In genomic region chr10:122225679-122226078, GRCm38 (mm10) we compare ENCODE assay signal across 17 mouse cellular contexts.
A peak's percentile ranks its signal among the peaks of the same experiment; 100 is the strongest.
DNase-seq lines count a peak whose midpoint lies in the region.
"Had no signal": no experiment of that assay in that cellular context is flagged by ENCODE, and none has a peak within 500 bp of the region (broad histone marks: within the 10 kb centered on the region; RNA-seq: fewer than 3 reads in every experiment).

No protein-coding gene starts in this region.

- DNase-seq in heart, adult 11 months: peak; percentile 43
- DNase-seq in heart, adult 8-10 months (ENCODE audit: low spot score): no peak
- DNase-seq in brain, adult 2 months (ENCODE audit: low read depth, low spot score): peak; percentile 4
- peak; percentile 68 for DNase-seq in fat pad, adult 2 months (ENCODE audit: extremely low read depth, low read depth, low spot score)
- DNase-seq in natural killer cell, adult 2 months (ENCODE audit: low spot score in 2 of 2): no peak
- no peak for DNase-seq in adrenal gland, postnatal 36 days
- DNase-seq: adrenal gland, adult 2 months; adrenal gland, postnatal 10 days; adrenal gland, postnatal 25 days; cerebellum, adult 11 months; cerebellum, adult 18-20 months; cerebellum, adult 8-10 months; cerebellum, adult 9-11 months; cerebellum, postnatal 14 days; cerebellum, postnatal 36 days; embryo, embryonic 11 days; forebrain, postnatal 0 days had no signal

Comparison
In these comparisons a context has a peak if more than half of its experiments do, and no peak if none do; other contexts are left out.
1. DNase-seq: peak in heart, adult 11 months (single experiment), brain, adult 2 months (single experiment) and fat pad, adult 2 months (single experiment); none in heart, adult 8-10 months (single experiment), natural killer cell, adult 2 months (0 of 2) and adrenal gland, postnatal 36 days (0 of 2).